Mouse (Mus musculus): Measurements from ENCODE around the gene Pgp. TPM values are rescaled to one million over a fixed set of nuclear protein-coding genes. Genes with fewer than 3 reads are reported as not detected.
"Not testable (repeated sequence)": the region's sequence is repeated elsewhere in the genome, so short reads cannot be mapped to it uniquely, and the experiment has no call there.

Gene Pgp
- polyA plus RNA-seq, 1 experiment from 2014 or later, result 72.1 TPM

DNA sequence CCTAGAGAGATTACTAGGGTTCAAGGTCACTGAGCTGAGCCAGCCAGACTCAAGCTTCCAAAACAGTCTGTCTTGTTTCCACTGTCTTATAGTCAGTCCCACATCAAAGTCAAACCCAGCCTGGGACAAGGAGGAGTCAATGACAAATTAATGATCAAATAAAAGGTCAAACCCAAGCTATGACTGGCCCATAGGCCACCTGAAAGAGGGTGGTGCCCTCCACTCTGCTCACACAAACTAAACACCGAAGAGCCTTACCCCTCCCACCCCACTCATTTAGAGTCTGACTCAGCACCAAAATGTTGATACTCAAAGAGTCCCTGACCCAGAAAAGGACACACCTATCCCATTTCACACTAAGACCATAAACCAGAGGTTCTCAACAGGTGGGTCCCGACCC lies 16.8 kb upstream of the Pgp start:
- Histone ChIP-seq H3K9ac (ENCODE audit: low read length) (no peak overlapping the region; the same call in 1 of the 2 replicates), H3K4me2 (ENCODE audit: low read depth, low read length, severe bottlenecking) (no peak overlapping the region), H3K27me3 (ENCODE audit: control insufficient read depth, insufficient read depth, low read length) (no peaks in the 10 kb centered on the region), H3K4me1 (replicated peaks; ENCODE audit: control insufficient read depth, insufficient read depth, low read length) (peaks cover 7% of the 10 kb centered on the region; the same call in 1 of the 2 replicates), H3K27ac (ENCODE audit: low read depth, low read length) (no peak overlapping the region), H3K9me3 (ENCODE audit: control insufficient read depth, low read length) (no peaks in the 10 kb centered on the region), H3K36me3 (ENCODE audit: control insufficient read depth, insufficient read depth, low read length) (peaks cover 3% of the 10 kb centered on the region; the same call in 1 of the 2 replicates), H3K4me3 (ENCODE audit: low read depth, low read length) (no peak overlapping the region)
- DNase-seq (ENCODE audit: low spot score) (no peak), ATAC-seq (replicated peaks; ENCODE audit: low FRiP score) (no peak)
- WGBS, result 92% methylated on average over 2 of the region's 2 CpGs

DNA sequence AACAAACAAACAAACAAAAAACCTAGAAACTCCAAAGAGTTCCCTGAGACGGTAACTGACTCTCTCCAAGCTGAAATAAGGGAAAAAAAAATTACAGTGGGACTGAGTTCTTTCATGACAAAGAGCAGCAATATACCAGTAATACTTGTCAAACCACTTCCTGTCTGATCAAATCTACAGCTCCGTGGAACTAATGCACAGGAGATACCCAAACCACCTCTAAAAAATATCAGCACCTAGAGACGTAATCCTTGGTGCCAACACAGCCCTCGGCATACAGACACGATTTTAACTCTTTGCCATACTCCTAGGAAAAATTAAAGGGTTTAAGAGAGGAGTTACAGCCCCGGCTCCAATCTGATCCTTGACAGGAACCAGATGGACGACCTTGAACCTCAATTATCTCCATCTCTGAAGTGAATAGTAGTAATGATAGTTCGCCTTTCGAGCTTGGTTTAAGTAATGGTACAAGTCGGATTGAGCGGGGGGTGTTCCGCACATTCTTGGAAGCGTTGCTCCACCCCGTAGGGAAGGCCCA lies 15.9 kb upstream of the Pgp start:
- Histone ChIP-seq H3K36me3 (ENCODE audit: control insufficient read depth, insufficient read depth, low read length) (peaks cover 3% of the 10 kb centered on the region; the same call in 1 of the 2 replicates), H3K9me3 (ENCODE audit: control insufficient read depth, low read length) (no peaks in the 10 kb centered on the region), H3K27me3 (ENCODE audit: control insufficient read depth, insufficient read depth, low read length) (no peaks in the 10 kb centered on the region), H3K4me2 (ENCODE audit: low read depth, low read length, severe bottlenecking) (peak overlapping the region; percentile 60), H3K4me1 (replicated peaks; ENCODE audit: control insufficient read depth, insufficient read depth, low read length) (peaks cover 7% of the 10 kb centered on the region; the same call in 1 of the 2 replicates), H3K27ac (ENCODE audit: low read depth, low read length) (peak overlapping the region; percentile 90; the same call in 1 of the 2 replicates), H3K4me3 (ENCODE audit: low read depth, low read length) (peak overlapping the region; percentile 78), H3K9ac (ENCODE audit: low read length) (peak overlapping the region; percentile 92)
- WGBS, result 11% methylated on average over 14 of the region's 14 CpGs
- DNase-seq (ENCODE audit: low spot score) (no peak), ATAC-seq (replicated peaks; ENCODE audit: low FRiP score) (no peak)

DNA sequence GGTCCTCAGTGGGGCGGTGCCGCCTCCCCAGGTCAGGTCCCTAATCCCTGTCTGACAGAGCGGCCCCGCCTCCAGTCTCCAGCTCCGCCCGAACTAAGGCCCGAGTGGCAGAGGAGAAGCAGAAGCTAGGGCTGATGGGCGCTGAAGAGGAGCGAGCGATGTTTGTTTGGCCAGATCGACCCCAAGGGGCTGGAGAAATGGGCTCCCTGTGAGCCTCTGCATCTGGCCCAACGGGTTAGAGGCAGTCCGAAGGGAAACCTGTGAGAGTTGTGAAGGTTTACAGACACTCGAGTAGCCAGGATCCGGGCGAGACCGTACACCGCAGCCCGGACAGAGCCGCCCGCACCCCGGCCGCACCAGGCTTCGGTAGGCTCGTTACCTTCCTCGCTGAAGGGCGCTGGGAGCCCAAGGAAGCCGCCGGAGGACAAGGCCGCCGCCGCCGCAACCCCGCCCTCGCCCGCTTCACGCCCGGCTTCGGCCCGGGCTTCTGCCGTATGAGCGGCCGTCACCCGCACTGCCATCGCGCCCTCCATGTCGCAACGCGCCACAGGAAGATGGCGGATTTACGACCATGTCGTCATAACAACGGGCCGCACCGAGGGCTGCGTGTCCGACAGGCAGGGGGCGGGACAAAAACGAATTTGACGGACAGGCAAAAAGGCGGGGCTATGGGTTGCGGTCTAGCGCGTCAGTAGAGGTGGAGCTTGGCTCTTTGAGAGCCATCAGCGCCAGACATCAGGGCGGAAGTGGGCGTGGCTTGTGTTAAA lies 15.3 kb upstream of the Pgp start:
- Histone ChIP-seq H3K9me3 (ENCODE audit: control insufficient read depth, low read length) (no peaks in the 10 kb centered on the region), H3K27me3 (ENCODE audit: control insufficient read depth, insufficient read depth, low read length) (no peaks in the 10 kb centered on the region), H3K27ac (ENCODE audit: low read depth, low read length) (peak overlapping the region; percentile 90), H3K4me3 (ENCODE audit: low read depth, low read length) (peak overlapping the region; percentile 78), H3K9ac (ENCODE audit: low read length) (peak overlapping the region; percentile 92), H3K4me2 (ENCODE audit: low read depth, low read length, severe bottlenecking) (peak overlapping the region; percentile 60), H3K4me1 (replicated peaks; ENCODE audit: control insufficient read depth, insufficient read depth, low read length) (peaks cover 7% of the 10 kb centered on the region; the same call in 1 of the 2 replicates), H3K36me3 (ENCODE audit: control insufficient read depth, insufficient read depth, low read length) (no peaks in the 10 kb centered on the region)
- WGBS, result under 1% methylated on average over 67 of the region's 67 CpGs
- DNase-seq (ENCODE audit: low spot score), result peak; percentile 99
- ATAC-seq (replicated peaks; ENCODE audit: low FRiP score), result peak; percentile 93

DNA sequence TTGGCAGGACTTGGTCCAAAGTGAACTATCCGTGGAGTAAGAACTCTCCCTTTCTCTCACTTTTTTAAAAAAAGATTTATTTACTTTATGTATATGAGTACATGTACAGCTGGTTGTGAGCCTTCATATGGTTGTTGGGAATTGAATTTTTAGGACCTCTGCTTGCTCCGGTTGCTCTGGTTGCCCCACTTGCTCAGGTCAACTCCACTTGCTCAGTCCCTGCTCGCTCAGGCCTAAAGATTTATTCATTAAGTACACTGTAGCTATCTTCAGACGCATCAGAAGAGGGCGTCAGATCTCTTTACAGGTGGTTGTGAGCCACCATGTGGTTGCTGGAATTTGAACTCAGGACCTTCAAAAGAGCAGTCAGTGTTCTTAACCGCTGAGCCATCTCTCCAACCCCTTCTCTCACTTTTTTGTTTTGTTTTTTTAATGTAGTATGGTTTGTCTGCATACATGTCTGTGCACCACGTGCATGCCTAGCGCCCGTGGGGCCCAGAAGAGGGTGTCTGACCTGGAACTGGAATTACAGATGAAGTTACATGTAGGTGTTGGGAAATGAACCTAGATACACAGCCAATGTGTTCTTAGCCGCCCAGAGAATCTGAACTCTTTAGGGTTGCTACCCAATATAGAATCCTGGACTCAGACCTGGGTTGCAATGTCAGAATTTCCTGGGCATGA lies 14.5 kb upstream of the Pgp start:
- WGBS, result 51% methylated on average over 10 of the region's 10 CpGs
- not testable (repeated sequence) for H3K9me3 ChIP-seq (ENCODE audit: control insufficient read depth, low read length); ATAC-seq (replicated peaks; ENCODE audit: low FRiP score); H3K36me3 ChIP-seq (ENCODE audit: control insufficient read depth, insufficient read depth, low read length); H3K4me1 ChIP-seq (replicated peaks; ENCODE audit: control insufficient read depth, insufficient read depth, low read length); DNase-seq (ENCODE audit: low spot score); H3K4me2 ChIP-seq (ENCODE audit: low read depth, low read length, severe bottlenecking); H3K4me3 ChIP-seq (ENCODE audit: low read depth, low read length); H3K27ac ChIP-seq (ENCODE audit: low read depth, low read length); H3K9ac ChIP-seq (ENCODE audit: low read length); H3K27me3 ChIP-seq (ENCODE audit: control insufficient read depth, insufficient read depth, low read length)

DNA sequence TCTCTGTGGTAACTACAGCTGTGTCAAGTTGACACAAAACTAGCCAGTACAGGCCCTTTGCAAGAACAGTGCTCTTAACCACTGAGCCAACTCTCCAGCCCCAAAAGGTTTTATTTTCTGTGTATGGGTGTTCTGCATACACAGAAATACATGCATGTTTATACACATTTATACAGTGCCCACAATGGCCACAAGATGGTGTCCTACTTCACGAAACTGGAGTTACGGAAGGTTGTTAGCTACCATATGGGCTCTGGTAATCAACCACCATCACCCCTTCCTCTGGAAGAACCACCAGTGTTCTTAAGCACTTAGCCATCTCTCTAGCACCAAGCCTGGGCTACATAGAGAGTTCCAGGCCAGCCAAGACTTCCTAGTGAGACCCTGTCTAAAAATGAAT lies 8.6 kb upstream of the Pgp start:
- 69% methylated on average over 2 of the region's 2 CpGs for WGBS
- no peak for DNase-seq (ENCODE audit: low spot score)
- Histone ChIP-seq H3K27me3 (ENCODE audit: control insufficient read depth, insufficient read depth, low read length) (no peaks in the 10 kb centered on the region), H3K27ac (ENCODE audit: low read depth, low read length) (no peak overlapping the region), H3K36me3 (ENCODE audit: control insufficient read depth, insufficient read depth, low read length) (no peaks in the 10 kb centered on the region), H3K4me3 (ENCODE audit: low read depth, low read length) (no peak overlapping the region), H3K4me1 (replicated peaks; ENCODE audit: control insufficient read depth, insufficient read depth, low read length) (no peaks in the 10 kb centered on the region), H3K9me3 (ENCODE audit: control insufficient read depth, low read length) (no peaks in the 10 kb centered on the region), H3K4me2 (ENCODE audit: low read depth, low read length, severe bottlenecking) (no peak overlapping the region), H3K9ac (ENCODE audit: low read length) (no peak overlapping the region)
- ATAC-seq (replicated peaks; ENCODE audit: low FRiP score), result no peak

DNA sequence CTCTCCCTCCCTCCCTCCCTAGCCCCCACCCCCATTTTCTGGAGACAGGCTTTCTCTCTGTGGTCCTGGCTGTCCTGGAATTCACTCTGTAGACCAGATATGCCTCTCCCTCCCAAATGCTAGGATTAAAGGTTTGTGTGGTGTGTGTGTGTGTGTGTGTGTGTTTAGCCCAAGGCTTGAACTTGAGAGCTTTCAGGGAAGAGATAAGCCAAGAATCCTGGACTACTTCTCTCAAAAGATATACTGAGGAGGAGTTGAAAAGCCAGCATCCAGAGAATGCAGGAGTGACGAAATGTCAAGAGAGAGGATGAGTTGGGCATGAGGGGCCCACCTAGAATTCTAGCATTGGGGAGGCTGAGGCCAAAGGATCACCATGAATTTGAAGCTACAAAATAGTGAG lies 7.3 kb upstream of the Pgp start:
- 85% methylated on average over 1 of the region's 1 CpGs for WGBS
- H3K9ac ChIP-seq (ENCODE audit: low read length), result no peak overlapping the region
- H3K4me3 ChIP-seq (ENCODE audit: low read depth, low read length), result no peak overlapping the region
- DNase-seq (ENCODE audit: low spot score) (no peak), ATAC-seq (replicated peaks; ENCODE audit: low FRiP score) (no peak)
- H3K27me3 ChIP-seq (ENCODE audit: control insufficient read depth, insufficient read depth, low read length), result no peaks in the 10 kb centered on the region
- H3K9me3 ChIP-seq (ENCODE audit: control insufficient read depth, low read length), result no peaks in the 10 kb centered on the region
- no peak overlapping the region for H3K27ac ChIP-seq (ENCODE audit: low read depth, low read length)
- H3K4me2 ChIP-seq (ENCODE audit: low read depth, low read length, severe bottlenecking), result no peak overlapping the region
- H3K36me3 ChIP-seq (ENCODE audit: control insufficient read depth, insufficient read depth, low read length), result no peaks in the 10 kb centered on the region
- no peaks in the 10 kb centered on the region for H3K4me1 ChIP-seq (replicated peaks; ENCODE audit: control insufficient read depth, insufficient read depth, low read length)

DNA sequence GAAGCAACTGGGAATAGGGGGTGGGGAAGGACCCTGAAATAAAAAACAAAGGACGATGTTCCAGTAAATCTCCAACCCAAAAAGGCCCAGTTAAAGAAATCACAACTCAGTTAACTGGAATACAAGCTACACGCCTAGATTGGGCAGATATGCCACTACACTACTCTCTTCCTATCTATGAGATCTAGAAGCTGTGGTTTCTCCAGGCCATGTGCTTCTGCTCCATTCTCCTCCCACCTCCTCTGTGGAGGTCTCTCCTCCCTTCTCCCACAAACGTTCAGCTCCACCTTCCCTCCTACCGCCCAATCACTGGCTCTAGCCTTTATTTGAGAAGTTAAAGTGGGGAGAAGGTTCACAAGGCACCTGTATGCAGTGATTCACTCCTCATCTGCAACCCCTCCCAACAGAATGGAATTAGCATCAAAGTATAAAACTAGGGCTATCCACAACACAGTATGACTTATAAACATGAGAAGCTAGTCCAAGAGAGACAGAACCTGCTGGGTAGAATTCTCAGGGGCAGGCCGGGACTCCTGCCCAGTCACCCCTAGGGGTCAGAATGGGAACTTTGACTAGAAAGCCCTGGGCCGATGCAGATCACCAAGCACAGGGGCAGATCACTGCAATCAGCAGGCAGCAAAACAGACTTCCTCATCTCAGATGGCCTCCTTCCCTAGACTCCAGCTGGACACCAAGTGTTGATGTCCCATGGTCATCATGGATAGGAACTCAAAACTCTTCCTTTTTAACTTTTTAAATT lies 6.6 kb upstream of the Pgp start:
- 56% methylated on average over 6 of the region's 6 CpGs for WGBS
- ATAC-seq (replicated peaks; ENCODE audit: low FRiP score), result no peak
- no peaks in the 10 kb centered on the region for H3K4me1 ChIP-seq (replicated peaks; ENCODE audit: control insufficient read depth, insufficient read depth, low read length)
- H3K36me3 ChIP-seq (ENCODE audit: control insufficient read depth, insufficient read depth, low read length), result no peaks in the 10 kb centered on the region
- DNase-seq (ENCODE audit: low spot score), result no peak
- no peak overlapping the region for H3K4me3 ChIP-seq (ENCODE audit: low read depth, low read length)
- no peak overlapping the region for H3K27ac ChIP-seq (ENCODE audit: low read depth, low read length)
- no peak overlapping the region for H3K9ac ChIP-seq (ENCODE audit: low read length)
- H3K9me3 ChIP-seq (ENCODE audit: control insufficient read depth, low read length), result no peaks in the 10 kb centered on the region
- H3K27me3 ChIP-seq (ENCODE audit: control insufficient read depth, insufficient read depth, low read length), result no peaks in the 10 kb centered on the region
- H3K4me2 ChIP-seq (ENCODE audit: low read depth, low read length, severe bottlenecking), result no peak overlapping the region

DNA sequence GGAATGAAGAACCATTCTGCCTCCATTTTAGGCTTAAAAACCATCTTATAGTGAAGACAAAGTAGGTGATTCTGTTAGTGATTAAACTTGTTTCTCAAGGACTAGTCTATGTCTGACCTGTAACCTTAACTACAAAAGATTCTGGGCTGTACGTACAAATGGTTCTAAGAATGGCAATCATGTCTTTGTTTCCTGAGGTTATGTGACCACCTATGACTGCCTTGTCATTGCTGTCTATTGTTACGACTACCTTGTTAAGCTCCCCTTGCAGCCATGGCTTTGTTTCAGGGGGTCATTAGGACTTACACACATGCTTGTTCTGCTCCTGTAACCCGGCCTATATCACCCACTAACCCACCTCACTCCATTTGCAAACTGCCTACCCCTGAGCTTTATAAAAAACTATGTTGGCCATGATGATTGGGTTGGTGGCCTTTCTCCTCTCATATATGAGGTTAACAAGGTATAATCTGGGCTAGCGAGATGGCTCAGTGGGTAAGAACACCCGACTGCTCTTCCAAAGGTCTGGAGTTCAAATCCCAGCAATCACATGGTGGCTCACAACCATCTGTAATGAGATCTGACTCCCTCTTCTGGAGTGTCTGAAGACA lies 1.5 kb upstream of the Pgp start:
- Histone ChIP-seq H3K27ac (ENCODE audit: low read depth, low read length) (no peak overlapping the region), H3K4me1 (replicated peaks; ENCODE audit: control insufficient read depth, insufficient read depth, low read length) (peaks cover 9% of the 10 kb centered on the region; the same call in 1 of the 2 replicates), H3K9ac (ENCODE audit: low read length) (no peak overlapping the region), H3K9me3 (ENCODE audit: control insufficient read depth, low read length) (no peaks in the 10 kb centered on the region), H3K27me3 (ENCODE audit: control insufficient read depth, insufficient read depth, low read length) (no peaks in the 10 kb centered on the region), H3K4me3 (ENCODE audit: low read depth, low read length) (no peak overlapping the region), H3K4me2 (ENCODE audit: low read depth, low read length, severe bottlenecking) (no peak overlapping the region), H3K36me3 (ENCODE audit: control insufficient read depth, insufficient read depth, low read length) (no peaks in the 10 kb centered on the region)
- DNase-seq (ENCODE audit: low spot score) (peak; percentile 41), ATAC-seq (replicated peaks; ENCODE audit: low FRiP score) (no peak)
- 88% methylated on average over 5 of the region's 5 CpGs for WGBS

All from forebrain, embryonic 11.5 days (tissue).